Mouse (Mus musculus) A20 (cell line): ENCODE measurements at regions not wholly inside any gene's neighbourhood (a gene's known extent, or its start where the extent isn't known, plus 50 kb on each side); places are given as distances from the start of the nearest gene placed in this dataset.

Experiments
- DNase-seq: peaks from one replicate; pipeline ENCODE4 v3.0.0-alpha.2; 2011; ENCODE audit warnings: low read depth, low spot score

DNA sequence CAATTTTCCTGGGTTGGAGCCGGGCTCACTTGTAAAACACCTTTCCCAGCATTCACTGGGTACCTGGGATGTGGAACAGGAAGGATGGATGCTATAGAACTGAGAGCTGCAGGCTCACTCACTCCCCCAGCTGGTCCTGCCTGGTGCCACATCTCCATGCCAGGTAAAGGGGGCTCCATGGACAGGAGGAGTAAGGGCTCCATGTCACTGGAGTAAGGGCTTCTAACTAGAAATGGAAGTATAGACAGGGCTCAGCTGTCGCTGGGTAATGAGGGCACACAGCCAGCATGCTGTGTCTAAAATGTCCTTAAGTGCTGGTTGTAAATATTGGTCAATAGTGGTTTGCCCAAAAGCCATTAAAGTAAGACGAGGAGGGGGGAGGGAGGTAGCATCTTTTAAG is 99.4 kb upstream of the Gpr12 start:
- DNase-seq, result no peak

DNA sequence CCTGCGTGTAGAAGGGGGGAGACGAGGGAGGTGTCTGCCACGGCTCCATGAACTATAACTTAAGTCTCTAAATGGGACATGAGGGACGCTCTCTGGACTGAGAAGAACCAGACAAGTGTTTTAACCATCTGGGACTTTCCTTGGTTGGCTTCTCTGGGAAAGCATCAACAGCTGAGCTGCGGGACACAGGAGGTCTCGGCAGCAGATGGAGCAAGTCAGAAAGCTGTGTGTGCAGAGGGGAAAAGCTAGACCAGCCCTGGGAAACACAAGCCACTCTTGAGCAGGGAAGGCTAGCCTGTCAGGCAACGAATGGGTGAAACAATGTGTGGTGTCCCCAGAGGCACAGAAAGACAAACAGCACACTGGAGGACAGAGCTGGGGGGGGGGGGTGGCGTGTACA is 98.5 kb upstream of the Gpr12 start:
- no peak for DNase-seq

DNA sequence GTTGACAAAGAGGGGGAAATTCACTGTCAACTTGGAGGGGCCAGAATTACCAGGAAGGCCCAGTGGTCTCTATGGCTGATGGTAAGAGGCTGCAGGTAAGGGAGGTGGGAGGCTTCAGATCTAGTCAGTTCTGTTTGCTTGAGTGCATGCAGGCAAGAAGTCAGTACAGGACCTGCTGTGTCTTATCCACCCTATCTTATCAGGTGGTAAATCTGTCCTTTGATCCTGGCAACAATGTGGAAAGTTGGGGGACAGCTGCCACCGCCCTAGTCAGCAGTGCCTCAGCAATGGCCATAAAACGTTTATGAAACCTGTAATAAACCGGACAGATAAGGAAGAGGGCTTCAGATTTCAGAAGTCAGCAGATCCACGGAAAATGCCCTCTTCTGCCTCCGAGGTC is 97.9 kb upstream of the Gpr12 start:
- DNase-seq, result no peak

DNA sequence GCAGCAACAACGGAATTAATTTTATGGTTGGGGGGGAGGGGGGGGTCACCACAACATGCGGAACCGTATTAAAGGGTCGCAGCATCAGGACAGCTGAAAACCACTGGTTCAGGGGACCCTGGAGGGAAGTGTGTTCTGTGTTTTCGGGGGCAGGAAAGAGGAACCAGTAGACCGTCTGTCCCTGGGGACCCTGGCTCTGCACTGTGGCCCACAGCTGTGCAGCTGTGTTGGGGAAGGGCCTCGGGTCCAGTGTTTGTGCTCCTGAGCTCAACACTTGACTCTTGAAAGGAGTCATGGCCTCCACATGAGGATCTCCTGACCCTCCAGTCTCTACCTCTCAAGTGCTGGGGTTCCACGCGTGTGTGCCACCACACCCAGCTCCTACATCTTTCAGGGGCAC is 96.5 kb upstream of the Gpr12 start:
- peak; percentile 94 for DNase-seq

DNA sequence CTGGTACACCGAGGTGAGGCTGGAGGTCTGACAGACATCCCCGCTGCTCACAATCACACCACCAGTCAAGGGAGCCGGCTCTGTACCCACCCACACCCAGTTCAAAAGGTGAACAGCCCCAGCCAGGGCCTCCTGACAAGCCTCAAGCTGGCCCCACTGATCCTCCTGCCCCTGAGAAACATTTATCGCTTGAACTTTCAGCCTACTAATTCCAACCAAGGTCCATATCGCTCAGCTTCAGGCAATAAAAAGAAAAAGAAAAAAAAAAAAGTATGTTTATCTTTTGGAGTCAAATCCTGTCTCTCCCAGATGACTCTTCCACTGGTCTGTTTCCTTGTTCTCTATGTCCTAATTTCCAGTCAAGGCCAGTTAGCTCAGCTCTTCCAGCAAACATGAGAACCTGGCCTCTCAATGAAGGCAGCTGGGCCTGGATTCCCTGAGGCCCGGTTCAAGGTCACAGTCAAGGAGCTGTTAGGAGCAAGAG is 94.2 kb upstream of the Gpr12 start:
- no peak for DNase-seq

DNA sequence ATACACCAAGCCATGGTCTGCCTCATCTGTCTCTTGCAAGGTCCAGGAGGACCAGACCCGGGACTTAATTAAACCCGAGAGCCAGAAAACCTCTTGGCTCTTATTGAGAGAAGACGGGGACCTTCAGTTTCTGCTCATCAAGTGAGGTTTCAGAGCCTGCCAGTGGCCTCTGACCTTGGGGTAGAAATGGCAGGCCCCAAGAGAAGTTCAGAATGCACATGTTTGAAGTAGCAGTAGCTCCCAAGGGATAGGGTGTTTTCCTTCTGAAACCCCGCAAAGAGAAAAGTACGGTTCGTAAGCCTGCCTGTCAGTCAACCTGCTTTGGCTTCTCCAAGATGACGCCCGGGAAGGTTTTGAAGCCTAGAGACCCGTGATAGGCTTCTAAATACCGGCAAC is 93.7 kb upstream of the Gpr12 start:
- DNase-seq, result no peak

DNA sequence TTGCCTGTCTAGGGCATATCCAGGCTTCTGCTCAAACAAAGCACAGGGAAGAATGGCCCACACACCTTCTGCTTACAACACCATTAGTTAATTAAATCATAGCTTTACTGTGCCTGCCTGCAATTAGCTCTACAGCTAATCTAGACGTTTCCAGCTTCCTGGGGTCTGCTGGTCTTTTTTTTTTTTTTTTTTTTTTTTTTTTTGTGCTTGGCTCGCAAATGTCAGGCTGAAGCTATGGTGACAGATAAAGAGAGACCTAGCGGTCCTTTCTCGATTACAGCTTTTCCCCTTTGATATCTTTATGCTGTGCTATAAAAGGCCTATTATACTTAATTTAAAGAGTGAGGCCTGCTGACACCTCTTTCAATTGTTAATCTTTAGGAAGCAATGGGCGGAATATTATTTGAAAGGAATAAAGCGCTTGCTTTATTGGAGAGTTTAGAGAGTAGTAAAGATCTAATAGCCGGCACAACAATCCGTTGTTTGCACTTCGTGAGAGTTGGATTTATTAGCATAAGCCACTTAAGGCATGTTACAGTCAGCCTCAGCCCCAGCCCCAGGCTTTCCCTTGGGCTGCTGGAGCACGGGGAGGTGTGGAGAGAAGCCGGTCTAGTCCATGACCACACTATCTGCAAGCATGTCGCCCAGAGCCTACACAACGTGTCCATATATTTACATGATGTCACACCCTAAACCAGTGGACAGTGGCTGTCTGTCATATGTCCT is 93.2 kb upstream of the Gpr12 start:
- no peak for DNase-seq

DNA sequence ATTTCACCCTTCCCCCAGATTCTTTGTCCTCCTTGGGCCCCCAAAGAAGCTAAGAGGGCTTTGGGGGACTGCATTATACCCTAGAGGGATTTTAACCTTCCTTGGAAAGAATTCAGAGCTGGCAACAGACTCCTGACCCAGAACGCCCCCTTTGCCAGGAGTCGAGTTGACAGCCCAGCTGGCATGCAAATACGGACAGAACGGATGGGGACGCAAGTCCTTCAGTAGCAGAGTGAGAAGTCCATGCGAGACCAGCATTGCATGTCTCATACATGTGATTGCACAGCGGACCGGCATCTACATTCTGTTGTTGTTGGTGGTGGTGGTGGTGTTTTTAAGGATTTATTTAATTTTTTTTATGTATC is 92.1 kb upstream of the Gpr12 start:
- DNase-seq, result no peak

DNA sequence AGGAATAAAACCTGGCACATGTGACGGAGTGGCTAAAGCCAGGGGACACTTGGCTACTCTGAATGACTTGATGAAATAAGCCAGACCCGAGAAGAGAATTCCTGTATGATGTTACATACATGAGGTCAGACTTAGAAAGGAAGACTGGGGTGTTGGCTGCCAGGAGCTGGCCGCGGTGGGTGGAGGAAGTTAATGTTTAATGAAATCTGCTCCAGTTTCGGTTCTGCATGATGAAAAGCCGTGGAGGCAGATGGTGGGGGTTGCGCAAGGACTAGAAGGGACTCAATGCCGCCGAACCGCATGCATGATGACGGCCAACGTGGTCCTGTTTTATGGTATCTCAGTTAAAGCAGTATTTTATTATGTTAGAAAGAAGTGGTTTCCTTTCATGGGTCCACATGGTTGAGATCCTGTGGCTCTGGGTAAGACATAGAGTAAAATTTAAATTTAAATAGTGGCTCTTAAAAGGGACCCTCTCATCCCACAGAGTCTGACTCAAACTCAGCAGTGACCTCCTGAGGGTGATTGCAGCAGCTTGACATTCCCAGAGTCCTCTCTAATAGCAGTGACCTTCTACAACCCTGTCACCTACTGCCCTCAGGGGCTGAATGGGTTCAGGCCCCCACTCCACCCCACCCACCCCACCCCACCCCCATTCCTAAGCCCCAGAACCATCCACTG is 91.6 kb upstream of the Gpr12 start:
- peak; percentile 91 for DNase-seq

DNA sequence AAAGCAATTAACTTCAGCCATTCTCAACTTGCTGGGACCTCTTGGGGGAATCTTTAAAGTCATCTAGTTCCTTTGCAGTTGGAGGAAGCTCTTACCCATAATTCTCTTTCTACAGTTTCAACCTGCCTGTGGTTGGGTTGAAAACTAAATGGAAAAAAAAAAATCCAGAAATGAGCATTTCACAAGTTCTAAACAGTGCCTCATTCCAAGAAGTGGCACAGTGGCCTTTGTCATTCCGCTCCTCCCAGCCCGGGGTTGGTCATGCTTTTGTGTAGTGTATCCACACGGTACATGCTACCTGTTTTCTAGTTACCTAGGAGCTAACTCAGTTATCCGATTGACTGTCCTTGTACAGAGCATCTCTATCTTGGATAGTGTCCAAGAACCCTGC is 90.8 kb upstream of the Gpr12 start:
- peak; percentile 46 for DNase-seq

DNA sequence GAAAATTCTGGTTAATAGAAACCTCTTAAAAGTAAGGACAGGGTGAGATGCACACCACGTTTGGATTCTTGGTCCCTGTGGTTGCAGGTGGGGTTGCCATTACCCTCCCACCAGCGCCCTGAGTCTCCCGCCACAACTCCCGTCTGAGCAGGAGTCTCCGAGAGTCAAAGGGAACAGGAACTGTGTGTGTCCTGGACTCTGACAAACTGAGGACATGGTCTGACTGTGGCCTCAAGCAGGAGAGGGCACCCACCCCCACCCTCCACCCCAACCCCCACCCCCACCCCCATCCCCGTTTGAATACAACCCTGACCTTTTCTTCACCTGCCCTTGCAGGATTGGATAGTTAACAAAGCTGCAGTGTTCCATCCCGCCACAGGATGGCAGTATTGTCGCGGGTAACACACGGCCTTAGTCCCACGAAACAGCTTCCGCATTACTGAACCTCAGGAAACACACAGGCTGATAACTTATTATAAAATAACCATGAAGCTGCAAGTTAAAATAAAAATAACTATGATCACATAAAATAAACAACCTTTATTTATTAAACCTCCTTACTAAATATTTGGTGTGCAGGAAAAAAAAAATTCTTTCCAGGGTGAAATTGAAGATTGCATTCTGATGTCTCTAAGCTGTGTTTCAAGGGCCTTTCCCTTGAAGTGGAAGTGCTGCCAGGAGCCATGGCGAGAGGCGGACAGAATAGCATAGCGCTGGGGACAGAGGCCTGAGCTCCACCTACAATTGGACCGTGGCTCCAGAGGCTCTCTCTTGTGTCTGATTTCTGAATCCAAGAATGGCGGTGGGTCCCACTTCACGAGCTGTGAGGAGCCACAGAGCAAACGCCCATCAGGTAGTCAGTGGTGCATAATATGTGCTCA is 90.2 kb upstream of the Gpr12 start:
- peak; percentile 81 for DNase-seq

DNA sequence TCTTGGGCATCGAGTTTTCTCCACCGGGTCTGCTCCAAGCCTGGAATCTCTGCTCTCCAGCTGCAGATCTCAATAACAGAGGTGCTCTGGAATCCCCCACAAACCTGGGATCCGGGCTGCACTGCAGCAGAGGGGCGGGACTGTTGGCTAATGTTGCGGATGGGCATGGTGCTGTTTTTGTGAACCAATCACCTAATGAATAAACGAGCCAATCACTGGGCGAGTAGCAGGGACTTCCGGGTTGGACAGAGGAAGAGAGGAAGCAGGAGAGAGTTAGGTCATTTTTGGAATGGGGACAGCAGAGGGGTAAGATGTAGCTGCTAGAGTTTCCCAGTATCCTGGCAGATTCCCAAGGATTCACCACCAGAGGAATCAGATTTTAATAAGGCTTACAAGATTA is 76.7 kb upstream of the Gpr12 start:
- DNase-seq, result peak; percentile 87

DNA sequence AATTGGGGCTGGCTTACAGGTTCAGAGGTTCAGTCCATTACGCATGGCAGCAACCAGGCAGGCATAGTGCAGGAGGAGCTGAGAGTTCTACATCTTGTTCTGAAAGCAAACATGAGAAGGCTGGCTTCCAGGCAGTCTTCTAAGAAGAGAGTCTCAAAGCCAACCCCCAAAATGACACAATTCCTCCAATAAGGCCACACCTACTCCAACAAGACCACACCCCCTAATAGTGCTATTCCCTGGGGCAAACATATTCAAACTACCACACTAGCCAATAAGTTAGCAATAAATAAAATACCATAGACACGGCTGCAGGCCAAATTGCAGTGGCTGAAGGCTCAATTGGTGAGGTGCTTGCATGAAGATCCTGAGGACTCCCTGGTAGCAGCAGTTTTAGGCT is 72.2 kb upstream of the Gpr12 start:
- DNase-seq, result no peak

DNA sequence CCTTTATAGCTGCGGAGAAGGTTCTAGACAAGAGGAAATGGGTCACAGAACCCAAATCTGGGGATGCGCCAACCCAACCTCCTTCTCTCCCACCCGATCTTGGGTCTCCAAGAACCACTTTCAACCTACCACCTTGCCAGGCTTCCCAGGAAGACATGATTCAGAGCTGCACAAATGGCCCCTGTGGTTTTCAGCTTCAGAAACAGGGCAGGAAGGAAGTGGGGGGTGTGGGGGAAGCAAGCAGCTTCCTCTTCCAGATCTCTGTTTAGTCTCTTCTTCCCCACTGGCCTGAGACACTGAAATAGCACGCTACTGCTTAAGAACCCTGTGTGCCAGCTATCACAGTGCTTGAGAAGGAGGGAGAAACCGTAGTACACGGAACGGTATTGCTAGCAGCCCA is 70.4 kb upstream of the Gpr12 start:
- DNase-seq, result peak; percentile 67

DNA sequence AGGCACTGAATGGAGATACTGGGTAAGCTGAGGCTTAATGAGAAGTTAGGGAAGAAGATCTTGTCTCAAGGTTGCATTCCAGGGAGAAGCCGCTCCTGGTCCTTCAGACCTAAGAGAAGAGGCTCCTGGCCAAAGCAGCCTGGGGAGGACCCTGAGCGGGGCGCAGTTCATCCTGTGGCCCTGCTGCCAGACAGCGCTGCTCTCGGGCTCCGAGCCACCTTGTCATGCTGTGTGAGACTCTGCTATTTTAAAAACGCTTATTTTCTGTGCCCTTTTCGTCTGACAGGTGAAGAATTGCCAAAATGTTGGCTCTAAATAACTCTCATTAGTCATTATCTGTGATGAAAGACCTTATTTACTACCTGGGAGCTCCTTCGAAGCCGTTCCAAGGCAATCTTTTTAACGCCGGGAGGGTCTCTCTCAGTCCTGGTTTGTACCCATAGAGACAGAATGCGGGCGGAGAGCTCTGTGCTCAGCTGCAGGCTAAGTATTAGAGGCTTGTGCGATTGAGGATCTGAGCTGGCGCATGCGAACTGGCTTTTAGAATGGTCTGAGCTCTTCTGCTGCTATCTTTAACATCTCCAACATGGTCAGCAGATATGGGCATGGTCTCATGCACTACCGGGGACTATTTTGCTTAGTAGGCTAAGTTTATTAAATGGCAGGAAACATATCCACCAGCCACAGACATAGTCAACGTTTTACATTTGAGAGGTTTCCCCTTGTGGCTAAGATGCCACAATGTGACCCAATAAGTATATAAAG is 68.8 kb upstream of the Gpr12 start:
- no peak for DNase-seq

DNA sequence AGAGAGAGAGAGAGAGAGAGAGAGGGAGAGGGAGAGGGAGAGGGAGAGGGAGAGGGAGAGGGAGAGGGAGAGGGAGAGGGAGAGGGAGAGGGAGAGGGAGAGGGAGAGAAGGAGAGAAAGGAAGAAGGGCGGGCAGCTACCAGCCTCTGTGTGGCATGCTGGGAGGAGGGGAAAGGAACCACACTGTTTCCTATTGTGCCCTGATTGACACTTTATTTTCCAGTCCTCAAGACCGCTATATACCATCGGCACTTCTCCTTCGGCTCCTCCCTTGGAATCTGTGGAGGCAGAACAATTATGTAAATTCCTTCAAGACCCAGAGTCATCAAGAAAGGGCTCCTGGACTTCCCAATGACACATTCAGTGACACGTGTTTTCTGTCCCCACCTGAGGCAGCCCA is 67.8 kb upstream of the Gpr12 start:
- DNase-seq, result no peak

DNA sequence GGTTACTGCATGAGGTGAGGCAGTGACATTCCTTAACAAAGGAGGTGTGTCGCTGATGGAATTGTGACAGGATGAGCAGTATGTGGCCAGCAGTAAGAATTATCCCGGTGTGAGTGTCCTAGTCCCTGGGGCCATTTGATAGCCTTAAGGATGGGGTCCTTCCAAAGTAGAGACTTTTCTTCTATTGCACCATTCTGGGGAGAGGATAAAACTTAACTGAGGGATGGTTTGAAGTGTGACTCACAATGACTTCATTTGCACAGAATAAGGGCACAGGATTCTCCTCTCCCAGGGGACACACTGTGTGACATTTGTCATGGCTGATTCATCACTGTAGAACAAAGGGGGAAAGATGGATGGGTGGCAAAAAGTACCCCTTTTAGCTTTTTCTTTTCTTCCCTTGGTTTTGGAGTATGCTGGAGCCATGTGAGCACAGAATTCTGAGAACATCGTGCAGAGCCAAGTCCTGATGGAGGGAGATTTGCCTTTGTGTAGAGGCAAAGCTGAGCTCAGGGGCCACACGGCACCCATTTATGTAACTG is 63.6 kb upstream of the Gpr12 start:
- DNase-seq, result no peak

DNA sequence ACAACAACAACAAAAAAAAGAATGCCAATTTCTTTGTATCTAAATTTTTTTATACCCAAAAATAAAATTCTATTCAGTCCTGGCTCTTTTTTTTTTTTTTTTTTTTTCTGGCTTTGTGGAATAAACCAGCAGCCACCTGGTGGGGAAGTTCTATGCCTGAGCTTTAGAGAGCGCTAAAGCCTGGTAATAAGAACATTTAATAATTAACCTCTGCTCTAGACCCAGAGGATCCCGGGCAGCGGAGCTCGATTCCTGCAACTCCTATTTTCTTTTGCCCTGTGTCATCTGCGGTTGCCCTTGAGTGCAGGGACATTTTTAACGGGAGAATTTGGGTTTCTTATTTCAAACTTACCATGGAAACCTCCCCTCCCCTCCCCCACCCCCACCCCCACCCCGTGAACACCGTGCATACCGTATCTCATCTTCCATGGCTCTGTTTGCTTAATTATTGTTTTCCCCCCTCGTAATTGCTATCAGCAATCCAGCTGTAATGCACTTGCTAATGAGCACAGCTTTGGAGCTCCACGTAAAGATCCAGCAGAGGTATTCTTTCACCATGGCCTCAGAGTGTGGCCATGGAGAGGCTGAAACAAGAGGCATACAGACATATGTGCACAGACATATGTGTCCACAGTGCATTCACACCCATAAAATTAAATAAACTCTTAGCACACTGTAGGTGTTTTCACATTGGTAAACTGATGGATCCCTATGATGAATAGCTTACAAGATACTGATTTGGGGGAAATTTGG is 62.8 kb upstream of the Gpr12 start:
- no peak for DNase-seq

DNA sequence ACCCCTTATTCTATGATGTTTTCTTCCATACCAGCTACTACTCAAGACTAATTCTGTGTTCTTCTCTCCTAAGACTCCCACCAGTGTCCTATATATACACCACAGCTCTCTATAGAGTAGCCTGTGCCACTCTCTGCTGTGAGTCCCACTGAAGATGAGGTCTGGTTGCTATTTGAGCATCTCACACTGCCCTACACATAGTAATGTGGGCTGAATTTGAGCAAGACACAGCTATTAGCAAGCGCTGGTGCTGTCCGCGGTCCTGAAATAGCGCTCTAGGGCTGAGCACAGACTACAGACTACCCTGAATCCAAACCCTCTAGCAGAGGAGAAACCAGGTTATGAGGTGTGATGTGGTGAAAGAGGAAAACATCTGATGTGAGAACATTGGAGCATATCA is 59.5 kb upstream of the Gpr12 start:
- DNase-seq, result peak; percentile 59

DNA sequence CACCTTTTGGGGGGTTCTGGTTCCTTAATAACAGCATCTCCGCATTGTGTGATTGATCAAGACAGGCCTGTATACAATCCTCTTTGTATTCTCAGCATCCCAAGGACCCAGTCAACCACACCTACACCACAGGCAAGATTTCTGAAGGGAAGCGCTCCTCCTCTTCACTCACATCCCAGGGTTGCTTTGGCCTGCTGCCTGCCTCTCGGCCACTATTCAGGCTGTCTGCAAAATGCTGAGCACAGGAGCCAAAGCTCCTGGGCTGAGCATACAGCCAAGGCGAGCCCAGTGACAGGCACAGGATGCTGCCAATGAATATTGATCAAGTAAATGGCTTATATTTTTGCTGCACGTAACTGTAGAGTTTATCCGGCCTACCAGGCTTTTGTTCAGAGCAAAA is 56.9 kb upstream of the Gpr12 start:
- no peak for DNase-seq

DNA sequence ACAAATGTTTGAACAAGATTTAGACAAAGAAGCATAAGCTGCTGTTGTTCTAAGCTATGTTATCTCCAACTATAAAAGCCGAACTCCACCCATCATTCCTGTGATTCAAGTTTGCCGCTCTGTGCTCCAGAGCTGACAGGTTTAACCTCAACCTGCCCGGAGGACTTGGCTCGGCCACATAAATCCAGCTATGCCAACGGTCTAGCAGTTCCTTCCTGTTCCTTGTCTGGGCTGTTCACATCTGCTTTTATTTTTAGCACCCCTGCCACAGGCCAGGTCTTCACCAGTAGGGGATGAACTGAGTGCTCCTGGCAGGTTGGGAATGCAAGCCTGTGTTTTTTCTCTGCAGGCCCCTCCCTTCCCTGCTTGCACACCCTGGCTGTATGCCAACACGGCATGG is 51.8 kb upstream of the Gpr12 start:
- DNase-seq, result no peak
